Mouse (Mus musculus) lung, postnatal 0 days (tissue): Measurements from ENCODE around the gene Sox12. TPM values are rescaled to one million over a fixed set of nuclear protein-coding genes. Genes with fewer than 3 reads are reported as not detected.
A peak's percentile ranks its signal among the peaks of the same experiment; 100 is the strongest.

Experiments
- ATAC-seq: fragments of 200-750 bp; cut with Nextera tagmentation; 2 replicates; pipeline ENCODE4 v1.8.0; 2017; ENCODE audit warnings: moderate library complexity
- DNase-seq: peaks from one replicate; pipeline ENCODE4 v3.0.0-alpha.2; 2016; ENCODE audit warnings: low spot score
- H3K27ac ChIP-seq: fragments of 300-500 bp; sonication (generic); 2 replicates; pipeline ENCODE4 v1.5.1; 2014; ENCODE audit warnings: antibody characterized with exemption, mild to moderate bottlenecking, low read length, mixed read lengths
- H3K27me3 ChIP-seq: fragments of 300-500 bp; sonication (generic); replicated peaks from 2 replicates; pipeline ENCODE4 v1.6.1; 2014; ENCODE audit warnings: low read length, mixed read lengths; ENCODE audit not compliant: insufficient read depth
- H3K36me3 ChIP-seq: fragments of 300-500 bp; sonication (generic); 2 replicates; pipeline ENCODE4 v1.6.1; 2014; ENCODE audit warnings: low read length, mixed read lengths; ENCODE audit not compliant: insufficient read depth
- H3K4me1 ChIP-seq: fragments of 300-500 bp; sonication (generic); 2 replicates; pipeline ENCODE4 v1.6.1; 2014; ENCODE audit warnings: antibody characterized with exemption, low read depth, low read length, mixed read lengths; ENCODE audit not compliant: insufficient read depth
- H3K4me2 ChIP-seq: fragments of 300-500 bp; sonication (generic); replicated peaks from 2 replicates; pipeline ENCODE4 v1.6.1; 2014; ENCODE audit warnings: low read depth, mild to moderate bottlenecking, low read length, moderate library complexity, mixed read lengths
- H3K4me3 ChIP-seq: fragments of 300-500 bp; sonication (generic); 2 replicates; pipeline ENCODE4 v1.5.1; 2014; ENCODE audit warnings: low read depth, low read length
- H3K9ac ChIP-seq: fragments of 300-500 bp; sonication (generic); replicated peaks from 2 replicates; pipeline ENCODE4 v1.6.1; 2014; ENCODE audit warnings: low read depth, mild to moderate bottlenecking
- H3K9me3 ChIP-seq: fragments of 300-500 bp; sonication (generic); 2 replicates; pipeline ENCODE4 v1.6.1; 2016; ENCODE audit warnings: low read length, mixed read lengths
- CTCF ChIP-seq: IDR thresholded peaks from 2 replicates; pipeline ENCODE4 v1.5.1; 2016; ENCODE audit warnings: antibody characterized with exemption, mild to moderate bottlenecking
- EP300 ChIP-seq: IDR thresholded peaks from 2 replicates; pipeline ENCODE4 v1.6.1; 2016; ENCODE audit warnings: antibody characterized with exemption, mild to moderate bottlenecking, control low read depth
- WGBS: fragments of 180-500 bp; shearing (Covaris S2); extraction: QIAGEN DNeasy Blood & Tissue Kit; methylation state at CpG from one replicate; pipeline ENCODE4 v1.1.7; 2014; 5-methylcytosine and 5-hydroxymethylcytosine counted together
- polyA plus RNA-seq: library from polyadenylated mRNA; unstranded; fragments of >200 nt; fragmentation: Nextera tagmentation; extraction: Ambion mirVana; gene quantifications from 2 replicates; pipeline ENCODE4 v1.2.1, GENCODE M21; 2015

The Sox12 gene
- polyA plus RNA-seq, 1 experiment from 2014 or later: 3.5 TPM

- 16% methylated on average over 4 of the region's 4 CpGs for WGBS
Measured at GRCm38 (mm10) chr2:152415287-152415686, 17.4 kb upstream of the Sox12 start, which contains the start of gene 6820408C15Rik. Gene 6820408C15Rik (plus strand): TSS chr2:152415587.

GRCm38 (mm10) chr2:152414591-152415165 is 16.8 kb upstream of the Sox12 start, which contains the start of gene Zcchc3:
Gene Zcchc3 (minus strand): TSS chr2:152415027.
- Histone ChIP-seq H3K27me3 (no peaks in the 10 kb centered on the region), H3K4me2 (peak within 1 kb of the TSS; percentile 83), H3K9me3 (no peaks in the 10 kb centered on the region), H3K36me3 (no peaks in the 10 kb centered on the region), H3K27ac (peak within 1 kb of the TSS; percentile 97), H3K4me3 (peak within 1 kb of the TSS; percentile 82), H3K9ac (peak within 1 kb of the TSS; percentile 89), H3K4me1 (peaks cover 8% of the 10 kb centered on the region; the same call in 1 of the 2 replicates)
- TF ChIP-seq EP300: peak; percentile 61
- no peak for TF ChIP-seq CTCF
- ATAC-seq: peak; percentile 86
- peak; percentile 96 for DNase-seq
- under 1% methylated on average over 50 of the region's 65 CpGs for WGBS

More at GRCm38 (mm10) chr2:152415287-152415686, 17.4 kb upstream of the Sox12 start, which contains the start of gene 6820408C15Rik:
- H3K27ac ChIP-seq: peak within 1 kb of the TSS; percentile 97
- H3K27me3 ChIP-seq: no peaks in the 10 kb centered on the region
- no peak for DNase-seq
- no peaks in the 10 kb centered on the region for H3K9me3 ChIP-seq
- no peak for ATAC-seq
- H3K4me3 ChIP-seq: peak within 1 kb of the TSS; percentile 82
- no peak; the same call in 1 of the 2 replicates for TF ChIP-seq EP300
- TF ChIP-seq CTCF: no peak
- H3K9ac ChIP-seq: peak within 1 kb of the TSS; percentile 89
- H3K4me2 ChIP-seq: peak within 1 kb of the TSS; percentile 83
- H3K36me3 ChIP-seq: no peaks in the 10 kb centered on the region
- H3K4me1 ChIP-seq: peaks cover 5% of the 10 kb centered on the region; the same call in 1 of the 2 replicates

GRCm38 (mm10) chr2:152413765-152414584 is 16.1 kb upstream of the Sox12 start:
- H3K4me1 ChIP-seq: peaks cover 8% of the 10 kb centered on the region; the same call in 1 of the 2 replicates
- peak overlapping the region; percentile 97 for H3K27ac ChIP-seq
- peak overlapping the region; percentile 89 for H3K9ac ChIP-seq
- no peaks in the 10 kb centered on the region for H3K9me3 ChIP-seq
- 1% methylated on average over 83 of the region's 86 CpGs for WGBS
- no peaks in the 10 kb centered on the region for H3K27me3 ChIP-seq
- DNase-seq: peak; percentile 58
- no peaks in the 10 kb centered on the region for H3K36me3 ChIP-seq
- TF ChIP-seq EP300 (no peak), CTCF (no peak)
- peak overlapping the region; percentile 82 for H3K4me3 ChIP-seq
- peak overlapping the region; percentile 83 for H3K4me2 ChIP-seq
- peak; percentile 4 for ATAC-seq

- Histone ChIP-seq H3K36me3 (no peaks in the 10 kb centered on the region), H3K27me3 (no peaks in the 10 kb centered on the region), H3K9me3 (no peaks in the 10 kb centered on the region), H3K4me1 (peaks cover 8% of the 10 kb centered on the region; the same call in 1 of the 2 replicates), H3K9ac (peak overlapping the region; percentile 89), H3K4me3 (peak overlapping the region; percentile 82), H3K4me2 (peak overlapping the region; percentile 83), H3K27ac (peak overlapping the region; percentile 97)
- 5% methylated on average over 21 of the region's 21 CpGs for WGBS
- peak; percentile 35 for DNase-seq
- no peak for ATAC-seq
- TF ChIP-seq CTCF (no peak), EP300 (no peak)
Measured at GRCm38 (mm10) chr2:152413158-152413764, 15.4 kb upstream of the Sox12 start.

- DNase-seq (no peak), ATAC-seq (no peak)
- H3K4me1 ChIP-seq: peaks cover 8% of the 10 kb centered on the region; the same call in 1 of the 2 replicates
- peak overlapping the region; percentile 83 for H3K4me2 ChIP-seq
- peak overlapping the region; percentile 17 for H3K4me3 ChIP-seq
- H3K36me3 ChIP-seq: no peaks in the 10 kb centered on the region
- peak overlapping the region; percentile 43 for H3K27ac ChIP-seq
- H3K27me3 ChIP-seq: no peaks in the 10 kb centered on the region
- peak overlapping the region; percentile 29; the same call in 1 of the 2 replicates for H3K9ac ChIP-seq
- no peaks in the 10 kb centered on the region for H3K9me3 ChIP-seq
- TF ChIP-seq CTCF (no peak), EP300 (no peak)
- 6% methylated on average over 15 of the region's 15 CpGs for WGBS
Measured at GRCm38 (mm10) chr2:152412526-152413157, 14.8 kb upstream of the Sox12 start.
